Mouse (Mus musculus) midbrain, embryonic 16.5 days (tissue): ENCODE data around the gene Fbxo27. TPM values are rescaled to one million over a fixed set of nuclear protein-coding genes. Genes with fewer than 3 reads are reported as not detected.
"Not testable (repeated sequence)": the region's sequence is repeated elsewhere in the genome, so short reads cannot be mapped to it uniquely, and the experiment has no call there.

ENCODE experiments used
- ATAC-seq: fragments of 200-750 bp; cut with Nextera tagmentation; 2 replicates; pipeline ENCODE4 v1.8.0; 2017; ENCODE audit warnings: moderate TSS enrichment
- H3K27ac ChIP-seq: fragments of 300-500 bp; sonication (generic); 2 replicates; pipeline ENCODE4 v1.5.1; 2014; ENCODE audit warnings: mild to moderate bottlenecking, low read length, mixed read lengths
- H3K27me3 ChIP-seq: fragments of 300-500 bp; sonication (generic); 2 replicates; pipeline ENCODE4 v1.6.1; 2014; ENCODE audit warnings: low read depth, low read length, mixed read lengths; ENCODE audit not compliant: control insufficient read depth, insufficient read depth
- H3K36me3 ChIP-seq: fragments of 300-500 bp; sonication (generic); 2 replicates; pipeline ENCODE4 v1.6.1; 2014; ENCODE audit warnings: mild to moderate bottlenecking, low read length, moderate library complexity, mixed read lengths; ENCODE audit not compliant: control insufficient read depth, insufficient read depth
- H3K4me1 ChIP-seq: fragments of 300-500 bp; sonication (generic); 2 replicates; pipeline ENCODE4 v1.6.1; 2014; ENCODE audit warnings: mild to moderate bottlenecking, low read length, mixed read lengths; ENCODE audit not compliant: control insufficient read depth, insufficient read depth
- H3K4me2 ChIP-seq: fragments of 300-500 bp; sonication (generic); 2 replicates; pipeline ENCODE4 v1.6.1; 2014; ENCODE audit warnings: mild to moderate bottlenecking, low read length, mixed read lengths
- H3K4me3 ChIP-seq: fragments of 300-500 bp; sonication (generic); 2 replicates; pipeline ENCODE4 v1.5.1; 2014; ENCODE audit warnings: low read depth, mild to moderate bottlenecking, low read length, moderate library complexity, mixed read lengths
- H3K9ac ChIP-seq: fragments of 300-500 bp; sonication (generic); 2 replicates; pipeline ENCODE4 v1.6.1; 2014; ENCODE audit warnings: low read depth, low read length, mixed read lengths
- H3K9me3 ChIP-seq: fragments of 300-500 bp; sonication (generic); replicated peaks from 2 replicates; pipeline ENCODE4 v1.6.1; 2014; ENCODE audit warnings: mild to moderate bottlenecking, low read length, mixed read lengths; ENCODE audit not compliant: control insufficient read depth, poor library complexity, severe bottlenecking
- WGBS: fragments of 180-500 bp; shearing (Covaris S2); extraction: QIAGEN DNeasy Blood & Tissue Kit; methylation state at CpG from one replicate; pipeline ENCODE4 v1.1.7; 2014; 5-methylcytosine and 5-hydroxymethylcytosine counted together
- polyA plus RNA-seq: library from polyadenylated mRNA; unstranded; fragments of >200 nt; fragmentation: Nextera tagmentation; extraction: Ambion mirVana; gene quantifications from 2 replicates; pipeline ENCODE4 v1.2.1, GENCODE M21; 2015

The Fbxo27 gene
- polyA plus RNA-seq, 1 experiment from 2014 or later, result 17.3 TPM

DNA sequence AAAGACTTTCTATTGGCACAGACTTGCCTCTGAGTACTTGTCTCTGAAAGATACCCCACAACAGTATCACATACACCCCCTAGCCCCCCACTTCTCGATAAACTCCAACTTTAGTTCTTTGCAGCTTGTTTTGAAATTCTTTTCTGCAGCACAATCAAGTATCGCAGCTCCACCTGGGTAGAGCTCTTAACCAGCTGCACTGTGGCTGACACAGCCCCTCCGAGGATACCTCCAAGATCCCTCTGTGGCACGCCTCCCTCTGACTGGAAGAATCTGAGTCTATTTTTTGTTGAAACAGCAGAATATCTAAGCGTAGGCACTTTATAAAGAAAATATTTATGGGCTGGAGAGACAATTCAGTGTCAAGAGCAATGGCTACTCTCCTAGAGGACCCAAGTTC lies 20.4 kb upstream of the Fbxo27 start:
- H3K4me1 ChIP-seq, result no peaks in the 10 kb centered on the region
- no peaks in the 10 kb centered on the region for H3K36me3 ChIP-seq
- H3K27me3 ChIP-seq, result no peaks in the 10 kb centered on the region
- H3K9me3 ChIP-seq, result no peaks in the 10 kb centered on the region
- H3K4me3 ChIP-seq, result no peak overlapping the region
- ATAC-seq, result no peak
- H3K9ac ChIP-seq, result no peak overlapping the region
- 87% methylated on average over 5 of the region's 5 CpGs for WGBS
- H3K4me2 ChIP-seq, result no peak overlapping the region
- H3K27ac ChIP-seq, result no peak overlapping the region

GRCm38 (mm10) chr7:28672786-28673185 lies 19.9 kb upstream of the Fbxo27 start:
- H3K4me3 ChIP-seq, H3K4me1 ChIP-seq, H3K27ac ChIP-seq, H3K27me3 ChIP-seq, H3K9ac ChIP-seq, ATAC-seq, H3K36me3 ChIP-seq, H3K4me2 ChIP-seq, H3K9me3 ChIP-seq: not testable (repeated sequence)
- WGBS, result 80% methylated on average over 5 of the region's 5 CpGs

GRCm38 (mm10) chr7:28674994-28675393 lies 17.7 kb upstream of the Fbxo27 start:
- no peak overlapping the region for H3K27ac ChIP-seq
- H3K27me3 ChIP-seq, result no peaks in the 10 kb centered on the region
- no peak overlapping the region for H3K9ac ChIP-seq
- H3K4me3 ChIP-seq, result no peak overlapping the region
- no peaks in the 10 kb centered on the region for H3K9me3 ChIP-seq
- no peaks in the 10 kb centered on the region for H3K4me1 ChIP-seq
- ATAC-seq, result no peak
- no peak overlapping the region for H3K4me2 ChIP-seq
- H3K36me3 ChIP-seq, result no peaks in the 10 kb centered on the region
- WGBS, result 79% methylated on average over 9 of the region's 9 CpGs

GRCm38 (mm10) chr7:28675746-28676145 lies 16.9 kb upstream of the Fbxo27 start:
- Histone ChIP-seq H3K9me3 (no peaks in the 10 kb centered on the region), H3K4me3 (no peak overlapping the region), H3K9ac (no peak overlapping the region), H3K27ac (no peak overlapping the region), H3K36me3 (no peaks in the 10 kb centered on the region), H3K27me3 (no peaks in the 10 kb centered on the region), H3K4me2 (no peak overlapping the region), H3K4me1 (no peaks in the 10 kb centered on the region)
- ATAC-seq, result no peak
- 43% methylated on average over 11 of the region's 11 CpGs for WGBS

DNA sequence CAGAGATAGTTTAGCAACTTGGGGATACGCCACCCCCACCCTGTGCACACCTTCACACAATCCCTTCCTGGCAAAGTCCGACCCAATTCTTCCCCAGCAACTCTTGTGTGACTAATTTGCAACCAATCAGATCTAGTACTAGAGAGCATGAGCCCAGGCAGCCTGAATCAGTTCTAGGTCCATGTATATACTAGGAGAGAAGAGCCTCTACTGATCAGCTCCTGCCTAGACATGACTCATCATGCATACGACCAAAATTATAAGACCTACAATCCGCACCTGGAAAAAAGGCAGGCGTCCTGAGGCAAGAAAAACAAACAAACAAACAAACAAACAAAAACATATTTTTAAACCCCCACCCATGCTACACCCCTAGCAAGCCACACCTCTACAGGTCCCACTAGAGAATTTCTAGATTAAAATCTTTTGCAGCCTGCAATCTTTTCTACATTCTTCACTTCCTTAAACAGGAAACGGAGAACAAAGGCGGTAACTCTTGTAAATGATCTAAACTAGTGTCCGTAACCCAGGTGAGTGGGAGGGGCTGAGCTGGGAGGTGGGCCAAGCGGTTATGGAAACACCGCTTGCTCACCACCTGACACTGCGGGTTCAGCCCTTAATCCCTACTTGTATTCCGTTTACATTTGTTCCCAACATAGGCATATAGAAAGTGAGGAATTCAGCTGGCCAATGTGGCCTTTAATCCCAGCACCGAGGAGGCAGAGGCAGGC lies 15.7 kb upstream of the Fbxo27 start:
- Histone ChIP-seq H3K27me3 (no peaks in the 10 kb centered on the region), H3K9me3 (no peaks in the 10 kb centered on the region), H3K27ac (no peak overlapping the region), H3K4me1 (no peaks in the 10 kb centered on the region), H3K9ac (no peak overlapping the region), H3K36me3 (no peaks in the 10 kb centered on the region), H3K4me2 (no peak overlapping the region), H3K4me3 (no peak overlapping the region)
- no peak for ATAC-seq
- WGBS, result 89% methylated on average over 13 of the region's 13 CpGs

DNA sequence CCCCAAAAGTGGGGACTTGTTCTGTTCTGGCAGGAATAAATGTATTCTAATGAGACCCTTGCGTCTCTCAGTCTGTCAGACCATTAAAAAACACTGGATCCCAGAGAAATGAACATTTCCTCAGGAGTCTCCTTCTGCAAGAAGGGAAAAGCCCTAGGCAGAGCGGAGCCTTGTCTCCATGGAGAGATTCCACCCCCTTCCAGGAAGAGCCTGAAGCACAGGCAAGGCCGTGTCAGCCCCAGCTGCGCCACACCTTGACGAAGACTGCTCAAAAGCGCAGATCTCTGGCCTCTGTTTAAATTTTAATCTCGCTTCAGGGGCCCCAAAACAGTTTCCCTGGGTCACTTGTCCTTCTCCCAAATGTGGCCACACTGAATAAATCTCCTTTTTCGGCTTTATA lies 15.0 kb upstream of the Fbxo27 start:
- H3K4me2 ChIP-seq, result no peak overlapping the region
- 91% methylated on average over 8 of the region's 8 CpGs for WGBS
- no peak for ATAC-seq

DNA sequence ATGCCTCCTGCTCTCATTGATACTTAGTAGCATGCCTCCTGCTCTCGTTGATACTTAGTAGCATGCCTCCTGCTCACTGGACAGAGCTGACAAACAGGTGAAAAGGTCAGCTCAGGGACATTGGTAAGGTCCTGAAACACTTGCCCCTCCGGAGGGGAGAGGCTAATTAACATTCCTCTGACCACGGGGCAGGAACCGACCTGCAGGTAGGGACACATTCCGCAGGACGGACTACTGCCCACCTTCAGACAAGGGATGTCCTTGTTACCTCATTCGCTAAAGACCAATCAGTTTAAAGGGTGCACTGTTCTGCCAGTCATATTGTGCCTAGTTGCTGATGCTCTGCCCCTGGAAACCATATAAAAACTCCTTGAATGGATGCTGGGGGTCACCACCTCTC lies 1.6 kb upstream of the Fbxo27 start:
- no peak for ATAC-seq
- H3K4me2 ChIP-seq, result no peak overlapping the region
- H3K27me3 ChIP-seq, result no peaks in the 10 kb centered on the region
- H3K4me3 ChIP-seq, result no peak overlapping the region
- H3K27ac ChIP-seq, result no peak overlapping the region
- WGBS, result 78% methylated on average over 7 of the region's 7 CpGs
- no peak overlapping the region for H3K9ac ChIP-seq
- no peaks in the 10 kb centered on the region for H3K36me3 ChIP-seq
- no peaks in the 10 kb centered on the region for H3K9me3 ChIP-seq
- peaks cover 5% of the 10 kb centered on the region for H3K4me1 ChIP-seq

More for the DNA sequence above, 15.0 kb upstream of the Fbxo27 start:
- no peaks in the 10 kb centered on the region for H3K9me3 ChIP-seq
- no peaks in the 10 kb centered on the region for H3K4me1 ChIP-seq
- H3K4me3 ChIP-seq, result no peak overlapping the region
- no peak overlapping the region for H3K27ac ChIP-seq
- no peaks in the 10 kb centered on the region for H3K27me3 ChIP-seq
- H3K9ac ChIP-seq, result no peak overlapping the region
- H3K36me3 ChIP-seq, result no peaks in the 10 kb centered on the region

- peak overlapping the region; percentile 38 for H3K27ac ChIP-seq
- H3K9me3 ChIP-seq, result no peaks in the 10 kb centered on the region
- peaks cover 5% of the 10 kb centered on the region for H3K4me1 ChIP-seq
- ATAC-seq, result peak; percentile 88
- 0 out of 2 replicates have a peak, but pooled peaks cover 2% of the 10 kb centered on the region for H3K36me3 ChIP-seq
- peak overlapping the region; percentile 72 for H3K9ac ChIP-seq
- under 1% methylated on average over 38 of the region's 38 CpGs for WGBS
- peak overlapping the region; percentile 55 for H3K4me3 ChIP-seq
- H3K27me3 ChIP-seq, result no peaks in the 10 kb centered on the region
- H3K4me2 ChIP-seq, result peak overlapping the region; percentile 69
Observed at GRCm38 (mm10) chr7:28693321-28693966, 795 bp downstream of the Fbxo27 start.

DNA sequence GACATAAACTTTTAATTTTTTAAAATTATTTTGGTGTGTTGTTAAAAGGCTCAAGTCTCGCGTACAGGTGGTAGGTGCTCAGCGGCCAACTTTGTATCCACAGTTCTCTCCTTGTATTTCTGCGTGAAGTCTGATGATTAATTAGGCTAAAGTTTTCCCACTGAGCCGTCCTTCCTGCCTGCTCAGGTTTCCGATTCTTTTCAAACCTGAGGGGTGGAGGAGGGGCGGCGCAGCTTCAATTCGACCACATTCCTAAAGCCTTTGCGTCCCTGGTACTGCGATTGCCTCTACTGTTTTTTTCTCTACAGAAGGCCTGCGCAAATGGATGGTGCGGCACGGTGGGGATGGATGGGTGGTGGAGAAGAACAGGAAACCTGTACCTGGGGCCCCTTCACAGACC lies 1.8 kb downstream of the Fbxo27 start:
- Histone ChIP-seq H3K4me3 (no peak overlapping the region; the same call in 1 of the 2 replicates), H3K9ac (no peak overlapping the region)

More for the DNA sequence above, 1.8 kb downstream of the Fbxo27 start:
- Histone ChIP-seq H3K4me1 (peaks cover 5% of the 10 kb centered on the region), H3K36me3 (0 out of 2 replicates have a peak, but pooled peaks cover 2% of the 10 kb centered on the region), H3K4me2 (peak overlapping the region; percentile 69), H3K27me3 (no peaks in the 10 kb centered on the region), H3K27ac (no peak overlapping the region), H3K9me3 (no peaks in the 10 kb centered on the region)
- 7% methylated on average over 14 of the region's 14 CpGs for WGBS
- no peak for ATAC-seq
